Mouse (Mus musculus) liver, embryonic 14 days (tissue): Measurements from ENCODE around the gene Irf2bp2. TPM values are rescaled to one million over a fixed set of nuclear protein-coding genes. Genes with fewer than 3 reads are reported as not detected.

Source experiments
- polyA plus RNA-seq: library from polyadenylated mRNA; depleted of rRNA; stranded (reverse); fragments of >200 nt; gene quantifications from 2 replicates; pipeline ENCODE4 v1.2.3, GENCODE M21; 2012; rRNA removed

Irf2bp2 gene
- 9.8 and 11.3 TPM in 2 replicates for polyA plus RNA-seq

DNA sequence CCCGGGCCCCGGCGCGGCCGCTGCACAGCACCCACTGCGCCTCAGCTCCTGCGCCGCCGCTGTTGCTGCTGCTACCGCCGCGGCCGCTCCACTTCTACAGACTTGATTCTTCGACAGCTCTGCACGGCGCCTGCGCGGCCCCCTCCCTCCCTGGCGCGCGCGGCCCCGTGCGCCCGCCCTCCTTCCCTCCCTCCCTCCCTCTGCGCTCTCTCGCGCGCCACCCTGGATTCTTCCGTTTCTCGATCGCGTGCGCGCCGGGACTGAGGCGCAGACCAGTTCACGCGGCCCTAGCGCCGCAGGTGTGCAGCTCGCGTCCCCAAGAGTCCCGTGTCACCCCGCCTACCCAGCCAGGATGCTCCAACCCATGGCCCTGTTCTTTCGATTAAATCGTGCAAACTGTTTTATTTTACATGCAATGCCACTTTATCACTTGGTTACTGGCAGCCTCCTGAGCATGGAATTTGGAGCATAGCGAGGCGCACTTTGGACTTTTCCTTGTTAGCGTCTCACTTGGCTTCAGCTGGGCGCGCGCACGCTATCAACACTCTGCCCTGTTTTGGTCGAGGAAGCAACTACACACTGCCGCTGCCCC is at the start of gene Irf2bp2:
TSS of gene Irf2bp2 (minus strand) at position 98 of the 592 bp plus-strand sequence.

Other genes with a start within 250 kb of the Irf2bp2 start
- 24.4 and 25.1 TPM in 2 replicates for gene Coa6, start 171.5 kb downstream of the Irf2bp2 start, polyA plus RNA-seq
- gene Tarbp1, start 118.9 kb downstream of the Irf2bp2 start, polyA plus RNA-seq, result 2.2 and 2.7 TPM in 2 replicates